Mouse (Mus musculus): ENCODE results near the gene Pmis2. TPM values are rescaled to one million over a fixed set of nuclear protein-coding genes. Genes with fewer than 3 reads are reported as not detected.

Gene Pmis2
- polyA plus RNA-seq, 1 experiment: not detected

DNA sequence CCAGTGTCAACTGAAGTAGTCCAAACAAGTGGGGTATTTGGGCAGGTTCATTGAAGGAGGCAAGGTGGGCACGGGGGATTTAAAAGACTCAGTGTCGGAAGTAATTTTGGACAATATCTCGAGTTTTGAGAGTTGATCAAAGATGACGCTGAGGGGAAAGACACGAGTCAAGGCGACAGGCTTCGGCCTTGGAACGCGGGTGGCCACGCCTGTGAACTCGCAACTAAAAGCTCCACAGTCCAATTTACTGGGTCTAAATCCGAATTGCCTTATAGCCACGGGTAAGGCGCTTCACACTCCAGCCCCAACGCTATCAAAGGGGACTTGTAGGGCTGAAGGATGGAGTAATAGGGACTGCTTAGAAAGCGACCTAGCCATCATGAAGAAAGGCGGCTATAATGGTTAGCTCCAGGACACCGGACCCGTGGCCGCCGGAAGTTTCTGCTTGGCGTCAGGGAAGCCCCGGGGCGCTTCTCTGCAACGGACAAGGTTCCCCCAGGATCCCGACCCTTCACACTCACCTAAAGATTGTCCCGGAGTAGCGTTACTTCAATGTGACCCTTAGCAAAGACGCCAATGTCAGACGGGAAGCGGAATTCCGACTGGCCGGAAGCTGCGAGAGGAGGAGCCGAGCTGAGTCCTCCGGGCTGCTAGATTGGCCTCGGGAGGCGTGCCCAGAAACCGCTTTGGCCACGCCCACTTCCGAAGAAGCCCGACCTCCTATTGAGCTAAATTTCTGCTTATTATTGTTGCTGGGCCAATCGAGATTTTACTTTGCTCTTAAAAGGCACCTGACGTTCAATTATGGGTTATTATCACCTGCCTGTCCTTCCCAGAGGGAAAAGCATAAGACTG is 45.6 kb downstream of the Pmis2 start, which contains the start of gene Cox6b1:
TSS of gene Cox6b1 (minus strand) at position 622 of the 855 bp plus-strand sequence.
- TF ChIP-seq CTCF (IDR thresholded peaks at IDR 0.05; ENCODE audit: control insufficient read depth, insufficient read depth, low read length) (no peak), POLR2A (IDR thresholded peaks at IDR 0.05; ENCODE audit: borderline replicate concordance, control insufficient read depth, low read depth, low read length) (peak; percentile 56; the same call in 1 of the 2 replicates)
- Histone ChIP-seq H3K4me3 (replicated peaks; ENCODE audit: control insufficient read depth, low read depth, low read length) (peak within 1 kb of the TSS; percentile 94), H3K27ac (ENCODE audit: control insufficient read depth, insufficient read depth, low read depth, low read length, poor library complexity) (peak within 1 kb of the TSS; percentile 32; the same call in 1 of the 2 replicates), H3K4me1 (ENCODE audit: control insufficient read depth, insufficient read depth, low read length) (no peaks in the 10 kb centered on the region)
- WGBS: 1% methylated on average over 44 of the region's 44 CpGs

Other genes starting within 250 kb of the Pmis2 start
- gene Nfkbid, start 249.9 kb downstream of the Pmis2 start, polyA plus RNA-seq (2011; ENCODE audit: insufficient read depth, insufficient read length, low replicate concordance, missing spikeins): 12.3 and 34.2 TPM in 2 replicates
- 6.2 TPM in 1 of 2 replicates, not detected in the other for gene Aplp1, start 226.1 kb downstream of the Pmis2 start, polyA plus RNA-seq (2011; ENCODE audit: insufficient read depth, insufficient read length, low replicate concordance, missing spikeins)
- gene Kirrel2, start 213.9 kb downstream of the Pmis2 start, polyA plus RNA-seq (2011; ENCODE audit: insufficient read depth, insufficient read length, low replicate concordance, missing spikeins): 0.25 and 4.8 TPM in 2 replicates
- gene Nphs1, start 213.3 kb downstream of the Pmis2 start, polyA plus RNA-seq (2011; ENCODE audit: insufficient read depth, insufficient read length, low replicate concordance, missing spikeins): 1.5 TPM in 1 of 2 replicates, not detected in the other
- 1.9 and 3.1 TPM in 2 replicates for gene Prodh2, start 178.0 kb downstream of the Pmis2 start, polyA plus RNA-seq (2011; ENCODE audit: insufficient read depth, insufficient read length, low replicate concordance, missing spikeins)
- 45.1 and 61.6 TPM in 2 replicates for gene Arhgap33, start 136.5 kb downstream of the Pmis2 start, polyA plus RNA-seq (2011; ENCODE audit: insufficient read depth, insufficient read length, low replicate concordance, missing spikeins)
- 13.1 and 19.0 TPM in 2 replicates for gene Hspb6, start 119.4 kb downstream of the Pmis2 start, polyA plus RNA-seq (2011; ENCODE audit: insufficient read depth, insufficient read length, low replicate concordance, missing spikeins)
- 4.2 and 12.8 TPM in 2 replicates for gene Proser3, start 119.3 kb downstream of the Pmis2 start, polyA plus RNA-seq (2011; ENCODE audit: insufficient read depth, insufficient read length, low replicate concordance, missing spikeins)
- 22.2 and 47.7 TPM in 2 replicates for gene Lin37, start 111.8 kb downstream of the Pmis2 start, polyA plus RNA-seq (2011; ENCODE audit: insufficient read depth, insufficient read length, low replicate concordance, missing spikeins)
- gene U2af1l4, start 108.3 kb downstream of the Pmis2 start, polyA plus RNA-seq (2011; ENCODE audit: insufficient read depth, insufficient read length, low replicate concordance, missing spikeins): 28.8 and 71.1 TPM in 2 replicates
- gene Gm49396, start 108.3 kb downstream of the Pmis2 start, polyA plus RNA-seq (2011; ENCODE audit: insufficient read depth, insufficient read length, low replicate concordance, missing spikeins): 7.6 and 11.0 TPM in 2 replicates
- gene Psenen, start 108.0 kb downstream of the Pmis2 start, polyA plus RNA-seq (2011; ENCODE audit: insufficient read depth, insufficient read length, low replicate concordance, missing spikeins): 50.7 and 98.9 TPM in 2 replicates
- 11.3 and 15.7 TPM in 2 replicates for gene Igflr1, start 106.2 kb downstream of the Pmis2 start, polyA plus RNA-seq (2011; ENCODE audit: insufficient read depth, insufficient read length, low replicate concordance, missing spikeins)
- gene Kmt2b, start 82.9 kb downstream of the Pmis2 start, polyA plus RNA-seq (2011; ENCODE audit: insufficient read depth, insufficient read length, low replicate concordance, missing spikeins): 35.5 and 102 TPM in 2 replicates
- 3.1 TPM in 1 of 2 replicates, not detected in the other for gene Zbtb32, start 72.7 kb downstream of the Pmis2 start, polyA plus RNA-seq (2011; ENCODE audit: insufficient read depth, insufficient read length, low replicate concordance, missing spikeins)
- gene Upk1a, start 58.8 kb downstream of the Pmis2 start, polyA plus RNA-seq (2011; ENCODE audit: insufficient read depth, insufficient read length, low replicate concordance, missing spikeins): 1.4 TPM in 1 of 2 replicates, not detected in the other
- gene Cox6b1, start 45.5 kb downstream of the Pmis2 start, polyA plus RNA-seq (2011; ENCODE audit: insufficient read depth, insufficient read length, low replicate concordance, missing spikeins): 443 and 613 TPM in 2 replicates
- gene Etv2, start 35.8 kb downstream of the Pmis2 start, polyA plus RNA-seq (2011; ENCODE audit: insufficient read depth, insufficient read length, low replicate concordance, missing spikeins): not detected in 2 replicates
- 24.9 and 25.2 TPM in 2 replicates for gene Rbm42, start 21.3 kb downstream of the Pmis2 start, polyA plus RNA-seq (2011; ENCODE audit: insufficient read depth, insufficient read length, low replicate concordance, missing spikeins)
- 19.5 and 32.1 TPM in 2 replicates for gene Haus5, start 6.6 kb downstream of the Pmis2 start, polyA plus RNA-seq (2011; ENCODE audit: insufficient read depth, insufficient read length, low replicate concordance, missing spikeins)
- gene 2200002J24Rik, start 27.3 kb upstream of the Pmis2 start, polyA plus RNA-seq (2011; ENCODE audit: insufficient read depth, insufficient read length, low replicate concordance, missing spikeins): not detected in 2 replicates
- gene Atp4a, start 40.6 kb upstream of the Pmis2 start, polyA plus RNA-seq (2011; ENCODE audit: insufficient read depth, insufficient read length, low replicate concordance, missing spikeins): 0.95 TPM in 1 of 2 replicates, not detected in the other
- 49.6 and 95.6 TPM in 2 replicates for gene Tmem147, start 57.9 kb upstream of the Pmis2 start, polyA plus RNA-seq (2011; ENCODE audit: insufficient read depth, insufficient read length, low replicate concordance, missing spikeins)
- not detected in 2 replicates for gene Gapdhs, start 72.1 kb upstream of the Pmis2 start, polyA plus RNA-seq (2011; ENCODE audit: insufficient read depth, insufficient read length, low replicate concordance, missing spikeins)
- gene Sbsn, start 79.9 kb upstream of the Pmis2 start, polyA plus RNA-seq (2011; ENCODE audit: insufficient read depth, insufficient read length, low replicate concordance, missing spikeins): 3.5 and 6.4 TPM in 2 replicates
- 3.1 TPM in 1 of 2 replicates, not detected in the other for gene Dmkn, start 92.2 kb upstream of the Pmis2 start, polyA plus RNA-seq (2011; ENCODE audit: insufficient read depth, insufficient read length, low replicate concordance, missing spikeins)
- not detected in 2 replicates for gene Krtdap, start 116.3 kb upstream of the Pmis2 start, polyA plus RNA-seq (2011; ENCODE audit: insufficient read depth, insufficient read length, low replicate concordance, missing spikeins)
- 3.6 and 18.3 TPM in 2 replicates for gene Ffar2, start 152.2 kb upstream of the Pmis2 start, polyA plus RNA-seq (2011; ENCODE audit: insufficient read depth, insufficient read length, low replicate concordance, missing spikeins)
- gene Ffar3, start 184.6 kb upstream of the Pmis2 start, polyA plus RNA-seq (2011; ENCODE audit: insufficient read depth, insufficient read length, low replicate concordance, missing spikeins): not detected in 2 replicates
- 2.1 and 4.9 TPM in 2 replicates for gene Ffar1, start 190.0 kb upstream of the Pmis2 start, polyA plus RNA-seq (2011; ENCODE audit: insufficient read depth, insufficient read length, low replicate concordance, missing spikeins)
- 24.0 and 59.4 TPM in 2 replicates for gene Cd22, start 208.7 kb upstream of the Pmis2 start, polyA plus RNA-seq (2011; ENCODE audit: insufficient read depth, insufficient read length, low replicate concordance, missing spikeins)
- 1.1 and 7.2 TPM in 2 replicates for gene Mag, start 243.3 kb upstream of the Pmis2 start, polyA plus RNA-seq (2011; ENCODE audit: insufficient read depth, insufficient read length, low replicate concordance, missing spikeins)

Data from bone marrow, adult 2 months (tissue).